Mouse (Mus musculus) bone marrow macrophage, adult 2 months (primary cell): ENCODE results near the gene Frmd4a.

Source experiments
- CTCF ChIP-seq: IDR thresholded peaks from 2 replicates; pipeline ENCODE4 v1.5.1; 2012; ENCODE audit warnings: low read depth, mild to moderate bottlenecking, low read length, moderate library complexity
- POLR2A ChIP-seq: IDR thresholded peaks from 2 replicates; pipeline ENCODE4 v1.6.1; 2012; ENCODE audit warnings: mild to moderate bottlenecking, low read depth, low read length, borderline replicate concordance

- TF ChIP-seq POLR2A (no peak; the same call in 1 of the 2 replicates), CTCF (no peak)
Measured at GRCm38 (mm10) chr2:4559211-4559882, 541.8 kb downstream of the Frmd4a start.
